ENCODE assay signal across 8 mouse cellular contexts in genomic region chr7:28893643-28894265, GRCm38 (mm10). TPM values are rescaled to one million over a fixed set of nuclear protein-coding genes. Genes with fewer than 3 reads are reported as not detected.
A peak's percentile ranks its signal among the peaks of the same experiment; 100 is the strongest.
DNase-seq lines count a peak whose midpoint lies in the region; ATAC-seq lines count a peak whose summit lies in the region.

No protein-coding gene starts in this region.

- no peak overlapping the region for H3K4me3 ChIP-seq in midbrain, embryonic 10.5 days
- H3K4me3 ChIP-seq in midbrain, embryonic 16.5 days (ENCODE audit: low read depth, low read length), result no peak overlapping the region
- H3K4me3 ChIP-seq in heart, embryonic 13.5 days, result no peak overlapping the region

- 53% methylated on average over 7 of the region's 7 CpGs for WGBS in midbrain, embryonic 10.5 days
- 54% methylated on average over 7 of the region's 7 CpGs for WGBS in midbrain, embryonic 16.5 days
- WGBS in heart, embryonic 13.5 days, result 25% methylated on average over 7 of the region's 7 CpGs

- ATAC-seq in midbrain, embryonic 16.5 days, result no peak
- ATAC-seq in heart, embryonic 13.5 days (ENCODE audit: extremely low read depth, insufficient number of reproducible peaks, low FRiP score, low TSS enrichment), result no peak
- ATAC-seq in megakaryocyte progenitor cell, adult 5-6 weeks (replicated peaks; ENCODE audit: poor library complexity), result peak; percentile 71
- ATAC-seq in monocyte, adult 5-6 weeks (replicated peaks; ENCODE audit: insufficient number of reproducible peaks, low FRiP score, low TSS enrichment, poor library complexity, severe bottlenecking), result no peak

- H3K9ac ChIP-seq in midbrain, embryonic 16.5 days (ENCODE audit: low read depth, low read length), result no peak overlapping the region
- peak overlapping the region; percentile 79; the same call in 1 of the 2 replicates for H3K9ac ChIP-seq in heart, embryonic 13.5 days

- peak overlapping the region; percentile 59; the same call in 1 of the 2 replicates for H3K27ac ChIP-seq in midbrain, embryonic 10.5 days (replicated peaks)
- no peak overlapping the region for H3K27ac ChIP-seq in midbrain, embryonic 16.5 days (ENCODE audit: low read length)
- H3K27ac ChIP-seq in heart, embryonic 13.5 days (replicated peaks), result peak overlapping the region; percentile 92

- H3K27me3 ChIP-seq in midbrain, embryonic 10.5 days (ENCODE audit: low read depth, poor library complexity, severe bottlenecking), result peaks cover 25% of the 10 kb centered on the region
- peaks cover 16% of the 10 kb centered on the region for H3K27me3 ChIP-seq in midbrain, embryonic 16.5 days (ENCODE audit: control insufficient read depth, insufficient read depth, low read depth, low read length)
- H3K27me3 ChIP-seq in heart, embryonic 13.5 days (replicated peaks), result peaks cover 16% of the 10 kb centered on the region

- peaks cover 83% of the 10 kb centered on the region for H3K36me3 ChIP-seq in midbrain, embryonic 10.5 days
- H3K36me3 ChIP-seq in midbrain, embryonic 16.5 days (ENCODE audit: control insufficient read depth, insufficient read depth, low read length), result peaks cover 57% of the 10 kb centered on the region
- peaks cover 85% of the 10 kb centered on the region for H3K36me3 ChIP-seq in heart, embryonic 13.5 days

- DNase-seq in midbrain, embryonic 10.5 days (ENCODE audit: low spot score), result peak; percentile 60
- peak; percentile 69 to 77 for DNase-seq in adrenal gland, postnatal 36 days
- DNase-seq in kidney, postnatal 14 days, result peak; percentile 69
- DNase-seq in frontal cortex, postnatal 10 days (ENCODE audit: low spot score in 2 of 2), result no peak

- peaks cover 21% of the 10 kb centered on the region for H3K4me1 ChIP-seq in midbrain, embryonic 10.5 days
- H3K4me1 ChIP-seq in midbrain, embryonic 16.5 days (ENCODE audit: control insufficient read depth, insufficient read depth, low read length), result peaks cover 3% of the 10 kb centered on the region; the same call in 1 of the 2 replicates
- H3K4me1 ChIP-seq in heart, embryonic 13.5 days, result peaks cover 53% of the 10 kb centered on the region

- no peak overlapping the region for H3K4me2 ChIP-seq in midbrain, embryonic 16.5 days (ENCODE audit: low read length)
- H3K4me2 ChIP-seq in heart, embryonic 13.5 days, result no peak overlapping the region

- H3K9me3 ChIP-seq in midbrain, embryonic 10.5 days (replicated peaks), result no peaks in the 10 kb centered on the region
- H3K9me3 ChIP-seq in midbrain, embryonic 16.5 days (replicated peaks; ENCODE audit: control insufficient read depth, low read length, poor library complexity, severe bottlenecking), result no peaks in the 10 kb centered on the region
- H3K9me3 ChIP-seq in heart, embryonic 13.5 days, result no peaks in the 10 kb centered on the region

RNA-seq across cellular contexts. Expression of gene Capn12, which starts 12.5 kb away (rescaled TPM):
- polyA plus RNA-seq in midbrain, embryonic 10.5 days (2016; fragmentation: Nextera tagmentation; extraction: Ambion mirVana), result 0.15 and 0.31 TPM in 2 replicates
- 0.40 and 0.57 TPM in 2 replicates for polyA plus RNA-seq in midbrain, embryonic 16.5 days (2015; fragmentation: Nextera tagmentation; extraction: Ambion mirVana)
- under 1 TPM; 0.30 to 0.33 TPM for total RNA-seq in adrenal gland, postnatal 36 days (2021)
- polyA plus RNA-seq in heart, embryonic 13.5 days (2015; fragmentation: Nextera tagmentation; extraction: Ambion mirVana), result 0.15 and 0.38 TPM in 2 replicates
- total RNA-seq in megakaryocyte progenitor cell, adult 5-6 weeks (2015), result not detected in 2 replicates
- total RNA-seq in megakaryocyte progenitor cell, adult 5-6 weeks (2017), result 0.24 TPM in 1 of 2 replicates, not detected in the other
- total RNA-seq in monocyte, adult 5-6 weeks (2017), result 0.87 TPM in 1 of 3 replicates, not detected in the others

RNA-seq across cellular contexts. Expression of gene Lgals7, which starts 30.1 kb away (rescaled TPM):
- polyA plus RNA-seq in midbrain, embryonic 10.5 days (2016; fragmentation: Nextera tagmentation; extraction: Ambion mirVana), result 0.62 and 0.85 TPM in 2 replicates
- 6.7 and 10.3 TPM in 2 replicates for polyA plus RNA-seq in midbrain, embryonic 16.5 days (2015; fragmentation: Nextera tagmentation; extraction: Ambion mirVana)
- total RNA-seq in adrenal gland, postnatal 36 days (2021), result under 1 TPM; 0.72 to 0.86 TPM
- polyA plus RNA-seq in heart, embryonic 13.5 days (2015; fragmentation: Nextera tagmentation; extraction: Ambion mirVana), result 1.5 and 1.6 TPM in 2 replicates
- 0.52 TPM in 1 of 2 replicates, not detected in the other for total RNA-seq in megakaryocyte progenitor cell, adult 5-6 weeks (2015)
- not detected in 2 replicates for total RNA-seq in megakaryocyte progenitor cell, adult 5-6 weeks (2017)
- total RNA-seq in monocyte, adult 5-6 weeks (2017), result not detected in 3 replicates

Comparison
In these comparisons a context has a peak if more than half of its experiments do, and no peak if none do; other contexts are left out.
1. DNase-seq: peak in midbrain, embryonic 10.5 days (single experiment), adrenal gland, postnatal 36 days (2 of 2) and kidney, postnatal 14 days (single experiment); none in frontal cortex, postnatal 10 days (0 of 2).